Mouse (Mus musculus) neural tube, embryonic 14.5 days (tissue): ENCODE data around the gene Ypel4. TPM values are rescaled to one million over a fixed set of nuclear protein-coding genes. Genes with fewer than 3 reads are reported as not detected.

Experiments used
- ATAC-seq: fragments of 200-750 bp; cut with Nextera tagmentation; 2 replicates; pipeline ENCODE4 v1.8.0; 2017; ENCODE audit warnings: low read depth, mild to moderate bottlenecking, moderate TSS enrichment, moderate library complexity
- H3K27ac ChIP-seq: fragments of 300-500 bp; sonication (generic); 2 replicates; pipeline ENCODE4 v1.5.1; 2014; ENCODE audit warnings: low read depth, mild to moderate bottlenecking, control low read depth, low read length, moderate library complexity, mixed read lengths
- H3K27me3 ChIP-seq: fragments of 300-500 bp; sonication (generic); 2 replicates; pipeline ENCODE4 v1.6.1; 2014; ENCODE audit warnings: low read length; ENCODE audit not compliant: control insufficient read depth, insufficient read depth
- H3K36me3 ChIP-seq: fragments of 300-500 bp; sonication (generic); 2 replicates; pipeline ENCODE4 v1.6.1; 2014; ENCODE audit warnings: low read length, mixed read lengths; ENCODE audit not compliant: control insufficient read depth, insufficient read depth
- H3K4me1 ChIP-seq: fragments of 300-500 bp; sonication (generic); 2 replicates; pipeline ENCODE4 v1.6.1; 2014; ENCODE audit warnings: low read length; ENCODE audit not compliant: control insufficient read depth, insufficient read depth
- H3K4me2 ChIP-seq: fragments of 300-500 bp; sonication (generic); 2 replicates; pipeline ENCODE4 v1.6.1; 2014; ENCODE audit warnings: mild to moderate bottlenecking, low read depth, low read length, control low read depth
- H3K4me3 ChIP-seq: fragments of 300-500 bp; sonication (generic); 2 replicates; pipeline ENCODE4 v1.5.1; 2014; ENCODE audit warnings: low read depth, low read length, control low read depth, mixed read lengths
- H3K9ac ChIP-seq: fragments of 300-500 bp; sonication (generic); replicated peaks from 2 replicates; pipeline ENCODE4 v1.6.1; 2014; ENCODE audit warnings: low read depth, mild to moderate bottlenecking, control low read depth, low read length, mixed read lengths
- H3K9me3 ChIP-seq: fragments of 300-500 bp; sonication (generic); 2 replicates; pipeline ENCODE4 v1.6.1; 2016; ENCODE audit warnings: low read length; ENCODE audit not compliant: control insufficient read depth
- WGBS: fragments of 180-500 bp; shearing (Covaris S2); extraction: QIAGEN DNeasy Blood & Tissue Kit; methylation state at CpG from one replicate; pipeline ENCODE4 v1.1.7; 2014; 5-methylcytosine and 5-hydroxymethylcytosine counted together
- polyA plus RNA-seq: library from polyadenylated mRNA; unstranded; fragments of >200 nt; fragmentation: Nextera tagmentation; extraction: Ambion mirVana; gene quantifications from 2 replicates; pipeline ENCODE4 v1.2.1, GENCODE M21; 2014

Ypel4 gene
- polyA plus RNA-seq, 1 experiment from 2014 or later = 17.8 TPM

DNA sequence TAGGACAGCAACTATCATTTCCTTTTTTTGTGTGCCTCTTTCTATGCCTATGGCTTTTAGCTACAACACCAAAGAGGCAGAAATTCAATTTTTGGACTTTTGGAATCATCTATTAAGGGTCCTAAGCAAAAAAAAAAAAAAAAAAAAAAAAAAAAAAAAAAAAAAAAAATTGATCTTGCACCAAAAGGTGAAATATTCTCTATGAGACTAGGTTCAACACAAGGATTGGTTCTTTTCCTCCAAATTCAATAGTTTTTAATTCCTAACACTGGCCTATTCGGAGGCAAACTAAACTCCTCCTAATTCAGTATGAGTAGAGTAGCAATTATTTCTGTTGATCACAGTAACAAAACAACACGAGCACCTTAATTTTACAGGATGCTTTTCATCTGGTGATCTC, 22.0 kb upstream of the Ypel4 start:
- no peak for ATAC-seq
- no peak overlapping the region for H3K4me2 ChIP-seq
- H3K9me3 ChIP-seq = no peaks in the 10 kb centered on the region
- peaks cover 10% of the 10 kb centered on the region; the same call in 1 of the 2 replicates for H3K36me3 ChIP-seq
- H3K4me3 ChIP-seq = no peak overlapping the region
- H3K27ac ChIP-seq = no peak overlapping the region
- no peak overlapping the region for H3K9ac ChIP-seq
- H3K4me1 ChIP-seq = peaks cover 16% of the 10 kb centered on the region; the same call in 1 of the 2 replicates
- no peaks in the 10 kb centered on the region for H3K27me3 ChIP-seq
- WGBS = 93% methylated on average over 2 of the region's 2 CpGs

- peaks cover 13% of the 10 kb centered on the region; the same call in 1 of the 2 replicates for H3K4me1 ChIP-seq
- H3K36me3 ChIP-seq = peaks cover 10% of the 10 kb centered on the region; the same call in 1 of the 2 replicates
- ATAC-seq = no peak; the same call in 1 of the 2 replicates
- 0% methylated on average over 9 of the region's 26 CpGs for WGBS
- peak overlapping the region; percentile 91 for H3K4me3 ChIP-seq
- no peaks in the 10 kb centered on the region for H3K9me3 ChIP-seq
- peak overlapping the region; percentile 95 for H3K27ac ChIP-seq
- H3K27me3 ChIP-seq = no peaks in the 10 kb centered on the region
- H3K9ac ChIP-seq = peak overlapping the region; percentile 92
- H3K4me2 ChIP-seq = peak overlapping the region; percentile 71
Measured at GRCm38 (mm10) chr2:84714422-84714810, 19.4 kb upstream of the Ypel4 start.

GRCm38 (mm10) chr2:84714811-84715561, 18.9 kb upstream of the Ypel4 start, which contains the start of gene Zdhhc5:
Gene Zdhhc5, minus strand, starts transcription at chr2:84715180.
- Histone ChIP-seq H3K9me3 (no peaks in the 10 kb centered on the region), H3K36me3 (peaks cover 10% of the 10 kb centered on the region; the same call in 1 of the 2 replicates), H3K27ac (peak within 1 kb of the TSS; percentile 95), H3K4me1 (peaks cover 13% of the 10 kb centered on the region; the same call in 1 of the 2 replicates), H3K9ac (peak within 1 kb of the TSS; percentile 92), H3K4me3 (peak within 1 kb of the TSS; percentile 91), H3K27me3 (no peaks in the 10 kb centered on the region), H3K4me2 (peak within 1 kb of the TSS; percentile 71)
- whole genome bisulfite sequencing = under 1% methylated on average over 89 of the region's 107 CpGs
- peak; percentile 96 for ATAC-seq

GRCm38 (mm10) chr2:84715562-84716361, 18.1 kb upstream of the Ypel4 start:
- under 1% methylated on average over 33 of the region's 33 CpGs for WGBS
- peak; percentile 96 for ATAC-seq
- H3K4me3 ChIP-seq = peak overlapping the region; percentile 91
- H3K4me1 ChIP-seq = peaks cover 13% of the 10 kb centered on the region; the same call in 1 of the 2 replicates
- 0 out of 2 replicates have a peak, but pooled peaks cover 3% of the 10 kb centered on the region for H3K36me3 ChIP-seq
- peak overlapping the region; percentile 95 for H3K27ac ChIP-seq
- H3K9me3 ChIP-seq = no peaks in the 10 kb centered on the region
- H3K9ac ChIP-seq = peak overlapping the region; percentile 92
- no peaks in the 10 kb centered on the region for H3K27me3 ChIP-seq
- H3K4me2 ChIP-seq = peak overlapping the region; percentile 64

DNA sequence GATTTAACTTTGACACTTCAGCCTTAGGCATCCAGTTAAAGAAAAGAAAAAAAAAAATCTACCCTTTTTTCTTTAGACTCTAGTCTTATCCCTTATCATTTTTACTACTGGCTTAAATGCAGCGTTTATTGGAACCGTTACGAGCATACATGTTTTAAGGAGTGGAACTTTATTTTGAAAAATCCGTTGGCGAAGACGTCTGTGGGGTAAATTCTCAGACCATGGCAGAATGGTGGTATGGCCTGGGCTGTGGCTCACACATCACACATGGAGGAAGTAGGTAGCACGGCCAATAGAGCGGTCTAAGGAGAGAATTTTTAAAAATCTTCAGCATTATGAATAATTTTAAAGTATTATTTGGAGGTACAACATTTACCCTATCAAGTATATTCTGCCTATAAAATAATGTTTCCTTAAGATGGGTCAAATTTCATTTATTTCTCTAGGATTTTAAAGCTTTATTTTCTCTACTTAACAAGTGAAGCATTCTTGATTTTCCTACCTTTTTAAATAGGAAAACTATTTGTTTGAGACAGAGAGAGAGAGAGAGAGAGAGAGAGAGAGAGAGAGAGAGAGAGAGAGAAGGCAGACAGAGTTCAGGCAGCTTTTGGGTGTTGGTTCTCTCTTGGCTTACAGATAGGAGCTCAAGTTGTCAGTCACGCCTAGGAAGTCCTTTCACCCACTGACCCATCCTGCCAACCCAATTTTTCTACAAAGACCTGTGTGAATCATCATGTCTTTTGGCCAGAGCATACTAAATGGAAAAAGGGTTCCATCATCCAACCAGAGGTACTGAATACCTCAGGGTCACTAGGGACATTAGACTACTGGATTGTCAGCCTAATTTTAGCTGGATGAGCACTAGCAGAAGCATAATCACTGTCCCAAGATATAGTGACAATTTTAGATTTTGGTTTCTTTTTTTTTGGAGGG, 17.2 kb upstream of the Ypel4 start:
- Histone ChIP-seq H3K9ac (peak overlapping the region; percentile 34; the same call in 1 of the 2 replicates), H3K4me3 (peak overlapping the region; percentile 91), H3K27me3 (no peaks in the 10 kb centered on the region), H3K36me3 (no peaks in the 10 kb centered on the region), H3K9me3 (no peaks in the 10 kb centered on the region), H3K4me2 (peak overlapping the region; percentile 64), H3K4me1 (peaks cover 13% of the 10 kb centered on the region; the same call in 1 of the 2 replicates), H3K27ac (peak overlapping the region; percentile 95; the same call in 1 of the 2 replicates)
- no peak for ATAC-seq
- WGBS = 44% methylated on average over 9 of the region's 9 CpGs

GRCm38 (mm10) chr2:84717357-84717756, 16.5 kb upstream of the Ypel4 start:
- 97% methylated on average over 4 of the region's 4 CpGs for WGBS
- Histone ChIP-seq H3K9ac (no peak overlapping the region), H3K4me1 (peaks cover 13% of the 10 kb centered on the region; the same call in 1 of the 2 replicates), H3K9me3 (no peaks in the 10 kb centered on the region), H3K4me3 (no peak overlapping the region), H3K27ac (no peak overlapping the region), H3K36me3 (no peaks in the 10 kb centered on the region), H3K27me3 (no peaks in the 10 kb centered on the region), H3K4me2 (no peak overlapping the region)
- ATAC-seq = no peak

- H3K27me3 ChIP-seq = no peaks in the 10 kb centered on the region
- H3K4me2 ChIP-seq = no peak overlapping the region
- no peak overlapping the region for H3K27ac ChIP-seq
- H3K9ac ChIP-seq = no peak overlapping the region
- ATAC-seq = no peak
- WGBS = 95% methylated on average over 2 of the region's 2 CpGs
- peaks cover 16% of the 10 kb centered on the region for H3K36me3 ChIP-seq
- H3K9me3 ChIP-seq = no peaks in the 10 kb centered on the region
- H3K4me3 ChIP-seq = no peak overlapping the region
- H3K4me1 ChIP-seq = peaks cover 11% of the 10 kb centered on the region; the same call in 1 of the 2 replicates
Measured at GRCm38 (mm10) chr2:84720718-84721117, 13.1 kb upstream of the Ypel4 start.

DNA sequence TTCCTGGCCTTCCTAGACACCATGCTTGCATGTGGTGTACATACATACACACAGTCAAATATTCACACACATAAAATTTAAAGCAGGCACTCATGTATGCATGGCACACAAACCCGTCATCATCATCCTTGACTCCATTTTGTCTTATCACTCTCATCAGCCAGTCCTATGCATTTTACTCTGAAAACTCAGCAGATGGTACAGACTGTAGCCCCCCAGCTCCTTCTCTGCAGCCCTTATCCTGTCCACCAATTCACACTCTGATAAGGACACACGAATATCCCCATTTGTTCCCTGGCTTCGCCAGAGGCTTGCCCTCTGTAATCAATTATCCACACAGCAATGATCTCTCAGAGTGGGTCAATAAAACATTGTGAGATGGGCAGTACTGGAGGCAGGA, 12.7 kb upstream of the Ypel4 start:
- H3K4me2 ChIP-seq = no peak overlapping the region
- no peak overlapping the region for H3K4me3 ChIP-seq
- peaks cover 16% of the 10 kb centered on the region for H3K36me3 ChIP-seq
- H3K4me1 ChIP-seq = peaks cover 12% of the 10 kb centered on the region
- 58% methylated on average over 3 of the region's 3 CpGs for WGBS
- no peak overlapping the region for H3K27ac ChIP-seq
- no peaks in the 10 kb centered on the region for H3K9me3 ChIP-seq
- ATAC-seq = no peak
- no peaks in the 10 kb centered on the region for H3K27me3 ChIP-seq
- no peak overlapping the region for H3K9ac ChIP-seq
